Mouse (Mus musculus) stomach, postnatal 0 days (tissue): Measurements from ENCODE around the gene Mterf4. TPM values are rescaled to one million over a fixed set of nuclear protein-coding genes. Genes with fewer than 3 reads are reported as not detected.
A peak's percentile ranks its signal among the peaks of the same experiment; 100 is the strongest.

Experiments
- ATAC-seq: fragments of 200-750 bp; cut with Nextera tagmentation; 2 replicates; pipeline ENCODE4 v1.8.0; 2017; ENCODE audit not compliant: low FRiP score, low TSS enrichment
- DNase-seq: peaks from one replicate; pipeline ENCODE4 v3.0.0-alpha.2; 2016; ENCODE audit warnings: low spot score
- H3K27ac ChIP-seq: fragments of 300-500 bp; sonication (generic); replicated peaks from 2 replicates; pipeline ENCODE4 v1.5.1; 2014; ENCODE audit warnings: mild to moderate bottlenecking, control low read depth
- H3K27me3 ChIP-seq: fragments of 300-500 bp; sonication (generic); 2 replicates; pipeline ENCODE4 v1.6.1; 2014; ENCODE audit warnings: low read length; ENCODE audit not compliant: control insufficient read depth, insufficient read depth
- H3K36me3 ChIP-seq: fragments of 300-500 bp; sonication (generic); 2 replicates; pipeline ENCODE4 v1.6.1; 2014; ENCODE audit warnings: low read length, mixed read lengths; ENCODE audit not compliant: control insufficient read depth, insufficient read depth
- H3K4me1 ChIP-seq: fragments of 300-500 bp; sonication (generic); replicated peaks from 2 replicates; pipeline ENCODE4 v1.6.1; 2014; ENCODE audit warnings: antibody characterized with exemption; ENCODE audit not compliant: control insufficient read depth, insufficient read depth
- H3K4me2 ChIP-seq: fragments of 300-500 bp; sonication (generic); replicated peaks from 2 replicates; pipeline ENCODE4 v1.6.1; 2014; ENCODE audit warnings: low read depth, mild to moderate bottlenecking, control low read depth, moderate library complexity
- H3K4me3 ChIP-seq: fragments of 300-500 bp; sonication (generic); 2 replicates; pipeline ENCODE4 v1.5.1; 2014; ENCODE audit warnings: low read depth, low read length, control low read depth
- H3K9ac ChIP-seq: fragments of 300-500 bp; sonication (generic); 2 replicates; pipeline ENCODE4 v1.6.1; 2014; ENCODE audit warnings: mild to moderate bottlenecking, low read length, control low read depth, mixed read lengths
- H3K9me3 ChIP-seq: fragments of 300-500 bp; sonication (generic); 2 replicates; pipeline ENCODE4 v1.6.1; 2016; ENCODE audit warnings: low read length; ENCODE audit not compliant: control insufficient read depth
- CTCF ChIP-seq: IDR thresholded peaks from 2 replicates; pipeline ENCODE4 v1.5.1; 2016; ENCODE audit warnings: antibody characterized with exemption, low read depth, mild to moderate bottlenecking, moderate library complexity
- EP300 ChIP-seq: optimal IDR thresholded peaks from 2 replicates; pipeline ENCODE3; 2016; ENCODE audit warnings: antibody characterized with exemption
- WGBS: fragments of 180-500 bp; shearing (Covaris S2); extraction: QIAGEN DNeasy Blood & Tissue Kit; methylation state at CpG from one replicate; pipeline ENCODE4 v1.1.7; 2014; 5-methylcytosine and 5-hydroxymethylcytosine counted together
- polyA plus RNA-seq: library from polyadenylated mRNA; unstranded; fragments of >200 nt; fragmentation: Nextera tagmentation; extraction: Ambion mirVana; gene quantifications from 2 replicates; pipeline ENCODE4 v1.2.1, GENCODE M21; 2015

The Mterf4 gene
- polyA plus RNA-seq, 1 experiment from 2014 or later: 13.0 TPM

DNA sequence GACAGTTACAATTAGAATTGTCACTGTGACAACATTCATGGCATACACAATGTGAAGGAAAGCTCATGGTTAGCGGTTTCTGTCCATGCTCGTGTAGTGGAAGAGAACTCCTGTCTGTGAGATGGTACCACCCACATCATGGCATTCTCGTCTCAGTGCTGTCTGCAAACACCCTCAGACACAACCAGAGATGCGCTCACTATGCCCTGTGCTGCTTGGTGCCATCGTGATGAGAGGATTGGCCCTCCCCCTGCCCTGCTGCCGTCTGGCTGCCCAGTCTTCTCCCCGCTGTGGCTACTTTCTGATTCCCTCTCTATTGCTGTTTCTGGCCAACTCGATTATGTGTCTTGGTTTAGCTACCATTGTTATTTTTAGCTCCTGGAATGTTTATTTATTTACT, 13.7 kb downstream of the Mterf4 start:
- H3K9me3 ChIP-seq: no peaks in the 10 kb centered on the region
- no peaks in the 10 kb centered on the region for H3K27me3 ChIP-seq
- no peak overlapping the region for H3K4me3 ChIP-seq
- 70% methylated on average over 8 of the region's 8 CpGs for WGBS
- DNase-seq (no peak), ATAC-seq (no peak)
- H3K27ac ChIP-seq: no peak overlapping the region
- H3K9ac ChIP-seq: no peak overlapping the region
- H3K4me1 ChIP-seq: no peaks in the 10 kb centered on the region
- no peak overlapping the region for H3K4me2 ChIP-seq
- no peak for TF ChIP-seq CTCF
- no peak for TF ChIP-seq EP300
- peaks cover 3% of the 10 kb centered on the region; the same call in 1 of the 2 replicates for H3K36me3 ChIP-seq

DNA sequence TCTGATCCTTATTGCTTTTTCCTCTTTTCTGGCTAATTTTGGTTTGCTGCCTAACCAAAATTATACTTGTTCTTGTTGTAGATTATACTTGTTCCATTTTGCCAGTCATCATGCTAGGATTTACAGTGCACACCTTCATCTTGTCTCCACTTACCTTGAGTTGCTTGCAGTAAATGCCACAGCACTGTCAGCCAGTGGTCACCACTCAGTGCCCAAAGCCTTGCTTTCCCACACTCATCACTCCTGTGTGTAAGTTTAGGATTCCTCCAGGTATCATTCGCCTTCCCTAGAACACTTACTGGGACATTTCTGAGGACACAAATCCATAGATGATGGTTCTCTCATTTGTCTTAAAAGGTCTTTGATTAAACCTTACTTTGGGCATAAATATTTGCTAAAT, 14.1 kb downstream of the Mterf4 start:
- Histone ChIP-seq H3K27ac (no peak overlapping the region), H3K4me3 (no peak overlapping the region), H3K9ac (no peak overlapping the region), H3K36me3 (peaks cover 3% of the 10 kb centered on the region; the same call in 1 of the 2 replicates), H3K27me3 (no peaks in the 10 kb centered on the region), H3K4me2 (no peak overlapping the region), H3K9me3 (no peaks in the 10 kb centered on the region), H3K4me1 (no peaks in the 10 kb centered on the region)
- no peak for TF ChIP-seq EP300
- no peak for TF ChIP-seq CTCF
- no peak for ATAC-seq
- 91% methylated on average over 1 of the region's 1 CpGs for WGBS
- no peak for DNase-seq

GRCm38 (mm10) chr1:93290956-93291355, 14.8 kb downstream of the Mterf4 start:
- no peak for TF ChIP-seq EP300
- TF ChIP-seq CTCF: no peak
- Histone ChIP-seq H3K4me1 (no peaks in the 10 kb centered on the region), H3K4me2 (no peak overlapping the region), H3K9me3 (no peaks in the 10 kb centered on the region), H3K4me3 (no peak overlapping the region), H3K9ac (no peak overlapping the region), H3K27me3 (no peaks in the 10 kb centered on the region), H3K36me3 (peaks cover 3% of the 10 kb centered on the region; the same call in 1 of the 2 replicates), H3K27ac (no peak overlapping the region)
- no peak for ATAC-seq
- no peak for DNase-seq
- WGBS: 84% methylated on average over 4 of the region's 4 CpGs

DNA sequence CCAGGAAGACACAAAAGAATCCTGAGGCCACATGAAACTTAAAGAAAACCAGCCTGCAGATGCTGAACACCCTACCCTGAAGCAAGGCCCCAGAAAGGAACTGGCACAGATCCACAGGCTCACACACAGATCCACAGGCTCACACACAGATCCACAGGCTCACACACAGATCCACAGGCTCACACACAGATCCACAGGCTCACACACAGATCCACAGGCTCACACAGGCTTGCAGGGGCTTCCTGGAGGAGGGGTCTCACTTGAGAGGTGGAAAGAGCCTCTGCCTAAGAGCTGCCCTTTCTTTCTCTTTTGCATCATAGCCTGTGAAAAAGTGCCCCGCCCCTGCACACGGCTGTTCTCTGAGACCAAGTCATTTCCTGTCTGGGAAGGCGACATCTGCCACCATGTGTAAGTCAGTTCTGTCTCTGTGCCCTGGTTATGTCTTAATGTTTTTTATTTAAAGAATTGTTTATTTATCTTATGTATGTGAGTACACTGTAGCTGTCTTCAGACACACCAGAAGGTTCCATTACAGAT, 16.0 kb downstream of the Mterf4 start:
- Histone ChIP-seq H3K9ac (no peak overlapping the region), H3K27ac (no peak overlapping the region), H3K9me3 (no peaks in the 10 kb centered on the region), H3K4me2 (no peak overlapping the region), H3K4me3 (no peak overlapping the region), H3K27me3 (no peaks in the 10 kb centered on the region), H3K4me1 (no peaks in the 10 kb centered on the region), H3K36me3 (no peaks in the 10 kb centered on the region)
- ATAC-seq (no peak), DNase-seq (no peak)
- TF ChIP-seq CTCF (no peak), EP300 (no peak)
- 44% methylated on average over 3 of the region's 3 CpGs for WGBS

- Histone ChIP-seq H3K27ac (no peak overlapping the region), H3K4me2 (no peak overlapping the region), H3K4me3 (no peak overlapping the region), H3K4me1 (no peaks in the 10 kb centered on the region), H3K27me3 (no peaks in the 10 kb centered on the region), H3K36me3 (no peaks in the 10 kb centered on the region), H3K9ac (no peak overlapping the region), H3K9me3 (no peaks in the 10 kb centered on the region)
- DNase-seq (no peak), ATAC-seq (no peak)
- TF ChIP-seq EP300 (no peak), CTCF (no peak)
- 65% methylated on average over 7 of the region's 7 CpGs for WGBS
These were observed 28.7 kb downstream of the Mterf4 start for GRCm38 (mm10) chr1:93277041-93277440.

DNA sequence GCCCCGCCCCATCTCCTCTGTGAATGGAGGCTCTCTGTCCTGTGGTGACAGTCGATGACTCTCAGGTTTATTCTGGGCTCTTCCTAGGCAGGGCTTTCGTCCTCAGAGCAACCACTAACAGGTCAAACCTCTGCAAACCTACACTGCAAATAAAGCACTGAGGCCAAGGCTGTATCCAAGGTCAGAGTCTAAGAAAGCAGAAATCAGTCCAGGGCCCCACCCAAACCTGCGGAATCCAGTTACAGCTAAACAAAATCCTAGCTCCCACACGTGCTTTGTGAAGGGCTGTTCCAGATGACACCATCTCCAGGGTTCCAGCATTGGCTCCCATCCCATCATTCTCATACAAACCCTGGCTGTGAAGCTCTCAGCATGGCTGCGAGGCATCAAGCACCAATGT, 30.2 kb downstream of the Mterf4 start:
- no peaks in the 10 kb centered on the region for H3K36me3 ChIP-seq
- no peak overlapping the region for H3K4me3 ChIP-seq
- no peak overlapping the region for H3K27ac ChIP-seq
- 0 out of 2 replicates have a peak, but pooled peaks have one; percentile 34 for ATAC-seq
- no peaks in the 10 kb centered on the region for H3K27me3 ChIP-seq
- 56% methylated on average over 6 of the region's 6 CpGs for WGBS
- no peak for DNase-seq
- no peak for TF ChIP-seq EP300
- H3K4me1 ChIP-seq: no peaks in the 10 kb centered on the region
- no peak overlapping the region for H3K4me2 ChIP-seq
- no peak overlapping the region for H3K9ac ChIP-seq
- no peaks in the 10 kb centered on the region for H3K9me3 ChIP-seq
